Mouse (Mus musculus): ENCODE measurements around the gene Smim17.
"Not testable (repeated sequence)": the region's sequence is repeated elsewhere in the genome, so short reads cannot be mapped to it uniquely, and the experiment has no call there.

Smim17 gene

GRCm38 (mm10) chr7:6414626-6415441, 16.3 kb downstream of the Smim17 start:
- DNase-seq (ENCODE audit: low spot score in 2 of 2), result peak; percentile 18 to 30

GRCm38 (mm10) chr7:6415442-6415787, 16.9 kb downstream of the Smim17 start:
- no peak for DNase-seq (ENCODE audit: low spot score in 2 of 2)

DNA sequence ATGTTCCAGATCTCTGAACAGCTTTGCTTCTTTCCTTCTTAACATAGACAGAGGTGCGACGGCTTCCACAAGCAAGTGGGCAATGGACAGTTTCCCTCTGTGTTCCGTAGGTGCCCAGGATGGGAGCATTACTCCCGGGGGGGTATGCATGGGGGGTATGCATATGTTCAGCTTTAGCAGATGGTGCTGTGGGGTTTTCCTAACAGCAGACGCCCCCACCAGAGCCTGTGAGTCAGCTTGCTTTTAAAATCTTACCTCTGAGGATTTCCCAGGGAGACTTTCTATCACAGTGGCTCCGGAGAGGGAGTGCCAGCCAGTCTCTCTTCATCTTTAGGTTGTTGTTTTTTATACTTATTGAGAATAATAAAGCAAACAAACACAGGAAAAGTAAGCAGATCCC, 21.4 kb downstream of the Smim17 start:
- peak; percentile 32 to 43 for DNase-seq (ENCODE audit: low spot score in 2 of 2)

- DNase-seq (ENCODE audit: low spot score in 2 of 2), result no peak
Observed at GRCm38 (mm10) chr7:6429381-6429780, 30.9 kb downstream of the Smim17 start.

DNA sequence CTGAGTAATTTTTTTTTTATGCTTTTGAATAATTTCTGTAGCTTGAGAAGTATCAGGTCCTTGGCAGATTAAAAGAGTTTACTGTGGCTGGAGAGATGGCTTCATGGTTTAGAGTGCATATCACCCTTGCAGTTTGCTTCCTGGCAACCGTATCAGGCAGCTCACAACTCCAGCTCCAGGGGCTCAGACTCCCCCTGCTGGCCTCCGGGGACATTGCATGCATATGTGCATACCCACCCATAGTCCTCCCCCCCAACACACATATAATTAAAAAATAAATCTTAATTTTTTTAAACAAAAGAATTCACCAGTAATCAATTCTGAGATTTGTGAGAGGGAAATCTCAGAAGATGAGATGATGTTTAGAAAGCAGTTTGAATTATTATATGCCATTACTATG, 31.8 kb downstream of the Smim17 start:
- no peak for DNase-seq (ENCODE audit: low spot score in 2 of 2)

DNA sequence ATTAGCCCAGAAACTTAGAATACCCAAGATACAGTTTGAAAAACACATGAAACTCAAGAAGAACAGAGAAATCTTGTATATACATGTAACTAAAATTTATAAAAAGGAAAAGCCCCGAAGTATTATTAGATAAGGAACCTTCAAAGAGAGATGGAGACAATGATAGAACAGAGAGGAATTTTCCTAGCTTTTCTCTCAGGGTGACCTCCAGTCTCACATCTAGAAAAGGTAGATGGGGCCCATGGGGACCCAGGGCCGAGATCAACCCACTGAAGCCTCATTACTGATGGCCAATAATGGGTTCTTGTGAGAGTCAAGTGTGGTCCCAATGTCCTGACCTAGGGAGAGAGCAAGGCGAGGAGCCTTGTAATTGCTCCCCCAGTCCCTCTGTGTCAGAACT, 39.9 kb downstream of the Smim17 start, which contains the start of gene Olfr1344:
Gene Olfr1344, plus strand, starts transcription at position 301 of the 400 bp plus-strand sequence.
- DNase-seq (ENCODE audit: low spot score in 2 of 2), result no peak

GRCm38 (mm10) chr7:6441173-6441572, 42.7 kb downstream of the Smim17 start:
- no peak for DNase-seq (ENCODE audit: low spot score in 2 of 2)

DNA sequence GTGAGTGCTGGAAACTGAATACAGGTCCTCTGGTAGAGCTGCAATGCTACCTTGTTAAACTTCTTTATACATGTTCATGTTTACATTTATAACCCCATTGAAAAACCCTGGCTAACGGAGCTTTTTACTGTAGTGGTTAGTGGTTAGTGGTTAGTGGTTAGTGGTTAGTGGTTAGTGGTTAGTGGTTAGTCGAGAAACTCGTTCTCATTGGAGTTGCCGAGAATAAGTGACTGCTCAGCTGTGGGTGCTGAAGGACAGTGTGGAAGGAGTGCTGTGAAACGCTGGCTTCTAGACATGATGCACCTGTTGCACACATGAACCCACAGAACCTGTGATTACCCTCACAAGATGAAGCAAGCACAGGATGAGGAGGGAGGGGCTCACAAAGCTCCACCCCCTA, 49.3 kb downstream of the Smim17 start:
- no peak for DNase-seq (ENCODE audit: low spot score in 2 of 2)

DNA sequence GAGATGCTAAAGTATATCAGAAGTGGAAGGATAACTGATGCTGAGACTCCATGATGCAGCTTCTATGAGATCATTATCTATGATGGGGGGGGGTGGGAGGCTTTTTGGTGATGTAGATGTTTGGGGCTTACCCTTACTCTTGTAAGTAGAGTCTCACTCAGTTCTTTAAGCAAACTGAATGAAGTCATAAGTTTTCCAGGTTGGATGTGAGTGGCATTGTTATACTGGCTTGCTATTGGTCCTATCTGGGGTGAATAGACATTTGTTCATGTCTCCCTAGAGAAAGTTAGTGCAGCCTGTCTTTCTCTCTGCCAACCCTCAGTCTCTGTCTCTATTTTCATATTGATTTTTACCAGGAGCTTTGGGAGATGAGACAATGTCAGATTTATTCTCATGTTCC, 57.4 kb downstream of the Smim17 start, which contains the start of gene Olfr1336:
Gene Olfr1336, plus strand, starts transcription at position 301 of the 400 bp plus-strand sequence.
- no peak for DNase-seq (ENCODE audit: low spot score in 2 of 2)

GRCm38 (mm10) chr7:6456399-6456798, 57.9 kb downstream of the Smim17 start:
- no peak for DNase-seq (ENCODE audit: low spot score in 2 of 2)

GRCm38 (mm10) chr7:6466951-6467350, 68.4 kb downstream of the Smim17 start, which contains the start of gene Olfr1346:
Gene Olfr1346 (plus strand): TSS chr7:6467101.
- no peak for DNase-seq (ENCODE audit: low spot score in 2 of 2)

- not testable (repeated sequence) for DNase-seq (ENCODE audit: low spot score in 2 of 2)
Observed at GRCm38 (mm10) chr7:6477633-6478032, 79.1 kb downstream of the Smim17 start.

Measured in right cerebral cortex, postnatal 36 days (tissue).